Comparison of ENCODE assay signal across 8 mouse cellular contexts in the genomic region with DNA sequence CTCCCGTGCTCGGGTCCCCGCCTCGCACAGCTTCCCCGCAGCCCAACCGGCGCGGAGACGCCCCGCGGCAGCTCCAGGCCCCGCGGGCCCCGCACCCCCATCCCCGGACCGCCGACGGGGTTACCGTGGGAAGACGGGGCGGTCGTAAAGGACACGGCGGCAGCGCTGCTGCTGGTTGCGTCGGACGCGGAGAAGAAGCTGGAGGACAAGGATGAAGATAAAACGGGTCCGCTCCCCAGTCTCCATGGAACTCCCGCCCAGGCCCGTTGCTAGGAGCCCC. TPM values are rescaled to one million over a fixed set of nuclear protein-coding genes. Genes with fewer than 3 reads are reported as not detected.
DNase-seq lines count a peak whose midpoint lies in the region; ATAC-seq and TF ChIP-seq lines count a peak whose summit lies in the region.

No protein-coding gene starts in this region.

- TF ChIP-seq CTCF in hindbrain, postnatal 0 days (IDR thresholded peaks at IDR 0.05; ENCODE audit: low read depth): no peak

- peak overlapping the region; percentile 95 for H3K9ac ChIP-seq in kidney, embryonic 14.5 days (ENCODE audit: low read depth, low read length)
- peak overlapping the region; percentile 96 for H3K9ac ChIP-seq in hindbrain, postnatal 0 days (replicated peaks; ENCODE audit: low read length)
- H3K9ac ChIP-seq in midbrain, embryonic 16.5 days (ENCODE audit: low read depth, low read length): peak overlapping the region; percentile 97

- no peaks in the 10 kb centered on the region for H3K36me3 ChIP-seq in kidney, embryonic 14.5 days (ENCODE audit: control insufficient read depth, insufficient read depth, low read length)
- H3K36me3 ChIP-seq in hindbrain, postnatal 0 days (ENCODE audit: insufficient read depth, low read length): no peaks in the 10 kb centered on the region
- H3K36me3 ChIP-seq in midbrain, embryonic 16.5 days (ENCODE audit: control insufficient read depth, insufficient read depth, low read length): no peaks in the 10 kb centered on the region

- peak overlapping the region; percentile 100 for H3K4me3 ChIP-seq in kidney, embryonic 14.5 days (ENCODE audit: low read length)
- H3K4me3 ChIP-seq in brown adipose tissue, adult 24 weeks (ENCODE audit: insufficient read depth, low read depth, low read length): peak overlapping the region; percentile 96
- H3K4me3 ChIP-seq in hindbrain, postnatal 0 days (ENCODE audit: low read length): peak overlapping the region; percentile 94
- peak overlapping the region; percentile 69 for H3K4me3 ChIP-seq in midbrain, embryonic 16.5 days (ENCODE audit: low read depth, low read length)

- H3K27me3 ChIP-seq in kidney, embryonic 14.5 days (ENCODE audit: control insufficient read depth, insufficient read depth, low read length): no peaks in the 10 kb centered on the region
- no peaks in the 10 kb centered on the region for H3K27me3 ChIP-seq in hindbrain, postnatal 0 days (ENCODE audit: insufficient read depth, low read length)
- no peaks in the 10 kb centered on the region for H3K27me3 ChIP-seq in midbrain, embryonic 16.5 days (ENCODE audit: control insufficient read depth, insufficient read depth, low read depth, low read length)

- peak overlapping the region; percentile 80 for H3K27ac ChIP-seq in kidney, embryonic 14.5 days (ENCODE audit: low read depth, low read length)
- H3K27ac ChIP-seq in brown adipose tissue, adult 24 weeks (replicated peaks; ENCODE audit: low read depth, low read length): peak overlapping the region; percentile 82
- peak overlapping the region; percentile 96 for H3K27ac ChIP-seq in hindbrain, postnatal 0 days
- peak overlapping the region; percentile 95 for H3K27ac ChIP-seq in midbrain, embryonic 16.5 days (ENCODE audit: low read length)

- under 1% methylated on average over 30 of the region's 33 CpGs for WGBS in kidney, embryonic 14.5 days
- WGBS in hindbrain, postnatal 0 days: 1% methylated on average over 32 of the region's 33 CpGs
- under 1% methylated on average over 29 of the region's 33 CpGs for WGBS in midbrain, embryonic 16.5 days

- H3K4me2 ChIP-seq in kidney, embryonic 14.5 days (replicated peaks; ENCODE audit: low read depth, low read length): peak overlapping the region; percentile 87
- peak overlapping the region; percentile 68 for H3K4me2 ChIP-seq in hindbrain, postnatal 0 days (ENCODE audit: low read depth, low read length)
- peak overlapping the region; percentile 68; the same call in 1 of the 2 replicates for H3K4me2 ChIP-seq in midbrain, embryonic 16.5 days (ENCODE audit: low read length)

- no peaks in the 10 kb centered on the region for H3K9me3 ChIP-seq in kidney, embryonic 14.5 days (ENCODE audit: control insufficient read depth, low read length)
- H3K9me3 ChIP-seq in hindbrain, postnatal 0 days (ENCODE audit: low read length): no peaks in the 10 kb centered on the region
- H3K9me3 ChIP-seq in midbrain, embryonic 16.5 days (replicated peaks; ENCODE audit: control insufficient read depth, low read length, poor library complexity, severe bottlenecking): no peaks in the 10 kb centered on the region

- H3K4me1 ChIP-seq in kidney, embryonic 14.5 days (ENCODE audit: control insufficient read depth, insufficient read depth, low read length): peaks cover 13% of the 10 kb centered on the region
- peaks cover 3% of the 10 kb centered on the region for H3K4me1 ChIP-seq in brown adipose tissue, adult 24 weeks (ENCODE audit: control insufficient read depth, insufficient read depth, insufficient read length, low read length)
- peaks cover 10% of the 10 kb centered on the region for H3K4me1 ChIP-seq in hindbrain, postnatal 0 days (ENCODE audit: insufficient read depth, low read length)
- peaks cover 39% of the 10 kb centered on the region for H3K4me1 ChIP-seq in midbrain, embryonic 16.5 days (ENCODE audit: control insufficient read depth, insufficient read depth, low read length)

- no peak; the same call in 1 of the 2 replicates for ATAC-seq in kidney, embryonic 14.5 days (ENCODE audit: low FRiP score, low TSS enrichment)
- no peak; the same call in 1 of the 2 replicates for ATAC-seq in hindbrain, postnatal 0 days
- no peak for ATAC-seq in midbrain, embryonic 16.5 days

- DNase-seq in kidney, adult 8-10 months: no peak
- no peak for DNase-seq in hindbrain, postnatal 0 days (ENCODE audit: low spot score)
- DNase-seq in B cell, adult 2 months: no peak
- no peak for DNase-seq in urinary bladder, adult 18-20 months (ENCODE audit: low spot score in 2 of 2)
- DNase-seq in adipocyte (ENCODE audit: low spot score): no peak

RNA-seq across cellular contexts. Expression of a gene that starts 0.8 kb away (rescaled TPM):
- polyA plus RNA-seq in kidney, embryonic 14.5 days (2014; fragmentation: Nextera tagmentation; extraction: Ambion mirVana): 73.3 and 75.9 TPM in 2 replicates
- 17.6 and 17.8 TPM in 2 replicates for polyA plus RNA-seq in brown adipose tissue, adult 24 weeks (2012; ENCODE audit: insufficient read depth, insufficient read length, missing spikeins)
- 30.1 and 39.6 TPM in 2 replicates for total RNA-seq in hindbrain, postnatal 0 days (2014; rRNA removed)
- 58.3 and 63.3 TPM in 2 replicates for polyA plus RNA-seq in hindbrain, postnatal 0 days (2015; fragmentation: Nextera tagmentation; extraction: Ambion mirVana)
- 88.8 and 99.7 TPM in 2 replicates for polyA plus RNA-seq in midbrain, embryonic 16.5 days (2015; fragmentation: Nextera tagmentation; extraction: Ambion mirVana)
